Mouse (Mus musculus): ENCODE data around the gene Slc24a1. TPM values are rescaled to one million over a fixed set of nuclear protein-coding genes. Genes with fewer than 3 reads are reported as not detected.
"Not testable (repeated sequence)": the region's sequence is repeated elsewhere in the genome, so short reads cannot be mapped to it uniquely, and the experiment has no call there.

Gene Slc24a1
- polyA plus RNA-seq (2012; rRNA removed) = 0.52 and 0.70 TPM in 2 replicates

DNA sequence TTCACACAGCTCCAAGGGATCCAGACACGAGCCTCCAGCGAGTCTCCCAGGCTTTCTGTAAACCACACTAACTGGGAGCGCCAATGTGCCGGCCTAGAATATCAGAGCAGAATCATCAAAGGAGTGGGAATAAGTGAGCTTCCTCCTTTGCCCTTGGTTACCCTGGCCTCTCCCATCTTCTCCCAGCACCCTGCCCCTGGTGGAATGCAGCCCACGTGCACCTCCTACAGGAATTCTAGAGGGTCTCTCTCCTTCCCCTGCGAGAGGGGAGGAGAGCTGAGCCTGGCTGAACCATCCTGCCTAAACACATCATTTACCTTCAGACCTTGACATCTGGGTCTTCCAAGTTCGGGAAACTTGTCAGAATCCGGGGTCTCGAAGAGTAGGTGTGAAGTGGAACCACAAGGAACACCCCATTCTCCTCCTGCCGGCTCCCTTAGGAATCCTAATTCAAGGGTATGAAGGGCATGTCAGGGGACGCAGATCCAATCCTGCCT, at the start of gene Slc24a1:
Slc24a1 (minus strand) TSS at position 447 of the 497 bp plus-strand sequence.
- no peak for TF ChIP-seq POLR2A (IDR thresholded peaks at IDR 0.05; ENCODE audit: control insufficient read depth, low read depth, low read length)
- TF ChIP-seq CTCF (IDR thresholded peaks at IDR 0.05; ENCODE audit: control insufficient read depth, insufficient read depth, insufficient replicate concordance, low read depth, low read length) = no peak
- Histone ChIP-seq H3K36me3 (ENCODE audit: control insufficient read depth, insufficient read depth, low read length) (no peaks in the 10 kb centered on the region), H3K27me3 (ENCODE audit: control insufficient read depth, insufficient read depth, low read length) (no peaks in the 10 kb centered on the region), H3K4me3 (ENCODE audit: control insufficient read depth, low read depth, low read length) (no peak within 1 kb of the TSS), H3K27ac (ENCODE audit: control insufficient read depth, insufficient read depth, low read depth, low read length) (no peak within 1 kb of the TSS), H3K4me1 (ENCODE audit: control insufficient read depth, insufficient read depth, low read length) (peaks cover 12% of the 10 kb centered on the region)

- not testable (repeated sequence) for H3K36me3 ChIP-seq (ENCODE audit: control insufficient read depth, insufficient read depth, low read length); H3K4me1 ChIP-seq (ENCODE audit: control insufficient read depth, insufficient read depth, low read length); H3K27ac ChIP-seq (ENCODE audit: control insufficient read depth, insufficient read depth, low read depth, low read length); H3K27me3 ChIP-seq (ENCODE audit: control insufficient read depth, insufficient read depth, low read length); H3K4me3 ChIP-seq (ENCODE audit: control insufficient read depth, low read depth, low read length)
Observed at GRCm38 (mm10) chr9:64995464-64995863, 44.1 kb upstream of the Slc24a1 start.

GRCm38 (mm10) chr9:64990291-64990690, 38.9 kb upstream of the Slc24a1 start:
- Histone ChIP-seq H3K36me3 (ENCODE audit: control insufficient read depth, insufficient read depth, low read length) (peaks cover 4% of the 10 kb centered on the region), H3K27me3 (ENCODE audit: control insufficient read depth, insufficient read depth, low read length) (no peaks in the 10 kb centered on the region), H3K4me1 (ENCODE audit: control insufficient read depth, insufficient read depth, low read length) (no peaks in the 10 kb centered on the region), H3K4me3 (ENCODE audit: control insufficient read depth, low read depth, low read length) (no peak overlapping the region), H3K27ac (ENCODE audit: control insufficient read depth, insufficient read depth, low read depth, low read length) (no peak overlapping the region)
- no peak for TF ChIP-seq POLR2A (IDR thresholded peaks at IDR 0.05; ENCODE audit: control insufficient read depth, low read depth, low read length)
- TF ChIP-seq CTCF (IDR thresholded peaks at IDR 0.05; ENCODE audit: control insufficient read depth, insufficient read depth, insufficient replicate concordance, low read depth, low read length) = no peak

- Histone ChIP-seq H3K36me3 (ENCODE audit: control insufficient read depth, insufficient read depth, low read length) (peaks cover 4% of the 10 kb centered on the region), H3K4me1 (ENCODE audit: control insufficient read depth, insufficient read depth, low read length) (no peaks in the 10 kb centered on the region), H3K4me3 (ENCODE audit: control insufficient read depth, low read depth, low read length) (no peak overlapping the region), H3K27me3 (ENCODE audit: control insufficient read depth, insufficient read depth, low read length) (no peaks in the 10 kb centered on the region), H3K27ac (ENCODE audit: control insufficient read depth, insufficient read depth, low read depth, low read length) (no peak overlapping the region)
- TF ChIP-seq CTCF (IDR thresholded peaks at IDR 0.05; ENCODE audit: control insufficient read depth, insufficient read depth, insufficient replicate concordance, low read depth, low read length) (no peak), POLR2A (IDR thresholded peaks at IDR 0.05; ENCODE audit: control insufficient read depth, low read depth, low read length) (no peak)
Observed at GRCm38 (mm10) chr9:64988443-64988842, 37.0 kb upstream of the Slc24a1 start.

- TF ChIP-seq CTCF (IDR thresholded peaks at IDR 0.05; ENCODE audit: control insufficient read depth, insufficient read depth, insufficient replicate concordance, low read depth, low read length) (no peak), POLR2A (IDR thresholded peaks at IDR 0.05; ENCODE audit: control insufficient read depth, low read depth, low read length) (no peak)
- Histone ChIP-seq H3K36me3 (ENCODE audit: control insufficient read depth, insufficient read depth, low read length) (peaks cover 4% of the 10 kb centered on the region), H3K4me3 (ENCODE audit: control insufficient read depth, low read depth, low read length) (no peak overlapping the region), H3K27me3 (ENCODE audit: control insufficient read depth, insufficient read depth, low read length) (no peaks in the 10 kb centered on the region), H3K4me1 (ENCODE audit: control insufficient read depth, insufficient read depth, low read length) (no peaks in the 10 kb centered on the region), H3K27ac (ENCODE audit: control insufficient read depth, insufficient read depth, low read depth, low read length) (no peak overlapping the region)
Observed at GRCm38 (mm10) chr9:64987651-64988050, 36.2 kb upstream of the Slc24a1 start.

DNA sequence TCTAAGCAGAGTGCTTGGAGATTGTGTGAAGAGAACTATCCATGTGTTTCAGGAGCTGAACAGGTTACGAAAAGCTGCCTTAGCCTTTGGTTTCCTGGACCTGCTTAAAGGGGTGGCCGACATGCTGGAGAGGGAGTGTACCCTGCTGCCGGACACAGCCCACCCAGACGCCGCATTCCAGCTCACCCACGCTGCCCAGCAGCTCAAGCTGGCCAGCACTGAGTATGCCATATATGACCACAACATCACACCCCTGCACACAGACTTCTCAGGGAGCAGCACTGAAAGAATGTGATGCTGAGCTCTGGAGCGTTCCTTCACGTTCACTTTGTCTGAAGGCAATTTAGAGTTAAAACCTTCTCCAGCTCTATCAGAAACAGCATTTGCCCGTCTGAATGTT, 34.4 kb upstream of the Slc24a1 start:
- Histone ChIP-seq H3K4me3 (ENCODE audit: control insufficient read depth, low read depth, low read length) (no peak overlapping the region), H3K4me1 (ENCODE audit: control insufficient read depth, insufficient read depth, low read length) (no peaks in the 10 kb centered on the region), H3K27me3 (ENCODE audit: control insufficient read depth, insufficient read depth, low read length) (no peaks in the 10 kb centered on the region), H3K36me3 (ENCODE audit: control insufficient read depth, insufficient read depth, low read length) (peaks cover 4% of the 10 kb centered on the region), H3K27ac (ENCODE audit: control insufficient read depth, insufficient read depth, low read depth, low read length) (no peak overlapping the region)
- TF ChIP-seq POLR2A (IDR thresholded peaks at IDR 0.05; ENCODE audit: control insufficient read depth, low read depth, low read length) (no peak), CTCF (IDR thresholded peaks at IDR 0.05; ENCODE audit: control insufficient read depth, insufficient read depth, insufficient replicate concordance, low read depth, low read length) (no peak; the same call in 1 of the 2 replicates)

DNA sequence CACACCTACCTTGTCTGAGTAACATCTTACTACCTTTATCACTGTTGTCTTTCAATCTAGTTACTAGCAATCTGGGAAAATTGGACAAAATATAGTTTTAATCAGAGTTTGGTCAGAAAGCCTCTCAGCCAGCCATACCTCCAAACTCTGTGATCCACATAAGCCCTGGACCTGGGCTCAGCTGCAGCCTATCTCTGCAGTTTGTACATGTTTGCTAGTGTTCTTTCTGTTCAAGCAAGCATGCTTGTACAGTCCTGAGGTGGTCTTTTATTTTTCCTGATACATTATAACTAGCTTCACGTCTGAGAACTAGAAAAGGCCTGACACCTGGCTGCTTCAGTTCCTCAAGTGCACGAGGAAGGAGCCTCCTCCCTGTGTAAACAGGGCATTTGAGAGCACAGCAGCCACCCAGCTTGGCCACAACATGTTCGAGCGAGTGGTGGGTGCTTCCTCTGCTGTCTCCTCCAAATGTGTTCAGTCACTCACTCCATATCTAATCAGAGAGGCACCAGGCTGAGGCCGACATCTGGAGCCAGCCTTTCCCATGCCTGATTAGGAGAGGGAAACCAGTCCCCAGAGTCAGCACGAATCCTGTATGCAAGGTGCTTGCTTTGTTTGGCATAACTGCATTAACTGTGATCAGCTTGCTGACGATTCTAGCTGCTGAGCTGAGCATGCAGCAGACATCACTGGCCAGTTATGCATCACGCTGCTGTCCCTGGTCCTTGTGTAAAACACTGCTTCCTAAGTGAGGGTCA, 33.8 kb upstream of the Slc24a1 start:
- Histone ChIP-seq H3K27ac (ENCODE audit: control insufficient read depth, insufficient read depth, low read depth, low read length) (no peak overlapping the region), H3K4me3 (ENCODE audit: control insufficient read depth, low read depth, low read length) (no peak overlapping the region), H3K36me3 (ENCODE audit: control insufficient read depth, insufficient read depth, low read length) (peaks cover 4% of the 10 kb centered on the region), H3K4me1 (ENCODE audit: control insufficient read depth, insufficient read depth, low read length) (no peaks in the 10 kb centered on the region), H3K27me3 (ENCODE audit: control insufficient read depth, insufficient read depth, low read length) (no peaks in the 10 kb centered on the region)
- TF ChIP-seq CTCF (IDR thresholded peaks at IDR 0.05; ENCODE audit: control insufficient read depth, insufficient read depth, insufficient replicate concordance, low read depth, low read length) (no peak), POLR2A (IDR thresholded peaks at IDR 0.05; ENCODE audit: control insufficient read depth, low read depth, low read length) (no peak)
